Mouse (Mus musculus) kidney, postnatal 14 days (tissue): ENCODE data around the gene Nr1i3.

Experiments
- DNase-seq: peaks from one replicate; pipeline ENCODE4 v3.0.0; 2022; ENCODE audit warnings: mixed read lengths

Gene Nr1i3

GRCm38 (mm10) chr1:171256095-171256818, 42.5 kb downstream of the Nr1i3 start:
- DNase-seq: peak; percentile 58

GRCm38 (mm10) chr1:171256937-171257548, 43.3 kb downstream of the Nr1i3 start:
- DNase-seq: peak; percentile 76

GRCm38 (mm10) chr1:171257781-171258180, 44.0 kb downstream of the Nr1i3 start:
- DNase-seq: no peak

GRCm38 (mm10) chr1:171258921-171259320, 45.2 kb downstream of the Nr1i3 start:
- no peak for DNase-seq

GRCm38 (mm10) chr1:171260316-171260715, 46.5 kb downstream of the Nr1i3 start:
- DNase-seq: no peak

GRCm38 (mm10) chr1:171262594-171263130, 48.9 kb downstream of the Nr1i3 start:
- peak; percentile 89 for DNase-seq

- DNase-seq: peak; percentile 84
Measured at GRCm38 (mm10) chr1:171263185-171263611, 49.4 kb downstream of the Nr1i3 start.

- DNase-seq: no peak
Measured at GRCm38 (mm10) chr1:171263666-171264461, 50.1 kb downstream of the Nr1i3 start.

GRCm38 (mm10) chr1:171265971-171266744, 52.4 kb downstream of the Nr1i3 start:
- DNase-seq: no peak

GRCm38 (mm10) chr1:171268341-171268740, 54.6 kb downstream of the Nr1i3 start:
- no peak for DNase-seq

- peak; percentile 98 for DNase-seq
Measured at GRCm38 (mm10) chr1:171269848-171270572, 56.2 kb downstream of the Nr1i3 start, which contains the start of gene B4galt3. Gene B4galt3, plus strand, starts transcription at chr1:171270328.
